Mouse (Mus musculus): ENCODE data around the gene Tspan11.

DNA sequence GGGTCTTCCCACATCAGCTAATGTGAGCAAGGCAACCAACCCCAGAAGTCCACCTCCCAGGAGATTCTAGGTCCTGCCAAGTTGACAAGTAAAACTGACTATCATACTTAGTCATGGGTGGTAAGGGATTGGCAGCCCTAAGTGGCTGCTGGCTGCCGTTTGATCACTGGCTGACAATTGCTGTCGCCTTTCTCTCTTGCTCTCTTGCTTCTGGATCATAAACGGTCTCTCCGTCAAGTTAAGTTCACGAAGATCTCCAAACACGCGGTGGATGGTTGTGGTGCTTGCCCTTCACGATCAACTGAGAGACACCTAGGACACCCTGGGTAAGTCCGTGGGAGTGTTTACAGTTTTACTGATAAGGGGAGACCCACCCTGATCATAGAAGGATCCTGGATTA lies 11.0 kb upstream of the Tspan11 start:
- TF ChIP-seq JUN (IDR thresholded peaks at IDR 0.05; ENCODE audit: insufficient read depth, low read depth, low read length) (no peak), POLR2A (IDR thresholded peaks at IDR 0.05; ENCODE audit: low read depth, low read length) (no peak), MAZ (IDR thresholded peaks at IDR 0.05; ENCODE audit: low read depth, low read length) (no peak), SMC3 (IDR thresholded peaks at IDR 0.05; ENCODE audit: low read depth, low read length) (no peak), MYC (IDR thresholded peaks at IDR 0.05; ENCODE audit: low read depth, low read length) (no peak), TCF12 (IDR thresholded peaks at IDR 0.05; ENCODE audit: low read depth, low read length) (no peak), CTCF (conservative IDR thresholded peaks at IDR 0.05 in 1 of 2, IDR thresholded peaks at IDR 0.05 in 1 of 2; ENCODE audit: low read depth in 2 of 2, low read length in 2 of 2) (no peak), EP300 (IDR thresholded peaks at IDR 0.05; ENCODE audit: low read length) (no peak), ZNF384 (IDR thresholded peaks at IDR 0.05; ENCODE audit: low read depth, low read length) (no peak), UBTF (IDR thresholded peaks at IDR 0.05; ENCODE audit: low read depth, low read length) (no peak), MEF2A (IDR thresholded peaks at IDR 0.05; ENCODE audit: borderline replicate concordance, low read depth, low read length) (no peak)

All from CH12.LX (cell line).